Comparison of ENCODE assay signal across 8 mouse cellular contexts in genomic region chr10:117515777-117516501, GRCm38 (mm10).
A peak's percentile ranks its signal among the peaks of the same experiment; 100 is the strongest.
DNase-seq lines count a peak whose midpoint lies in the region; ATAC-seq and TF ChIP-seq lines count a peak whose summit lies in the region.

No protein-coding gene starts in this region.

- peak; percentile 60 for ATAC-seq in forebrain, embryonic 11.5 days (replicated peaks; ENCODE audit: low FRiP score)
- peak; percentile 48 for ATAC-seq in forebrain, embryonic 14.5 days
- peak; percentile 58; the same call in 1 of the 2 replicates for ATAC-seq in midbrain, embryonic 15.5 days (replicated peaks)

- H3K9ac ChIP-seq in forebrain, embryonic 11.5 days (ENCODE audit: low read length), result no peak overlapping the region
- no peak overlapping the region for H3K9ac ChIP-seq in forebrain, embryonic 14.5 days (ENCODE audit: low read length)
- no peak overlapping the region for H3K9ac ChIP-seq in midbrain, embryonic 15.5 days

- no peak for TF ChIP-seq CTCF in thymus, adult 2 months (IDR thresholded peaks at IDR 0.05; ENCODE audit: borderline replicate concordance, control insufficient read depth, extremely low read depth, insufficient read depth, low read length, poor library complexity)

- no peaks in the 10 kb centered on the region for H3K9me3 ChIP-seq in forebrain, embryonic 11.5 days (ENCODE audit: control insufficient read depth, low read length)
- peaks cover 4% of the 10 kb centered on the region; the same call in 1 of the 2 replicates for H3K9me3 ChIP-seq in forebrain, embryonic 10.5 days
- no peaks in the 10 kb centered on the region for H3K9me3 ChIP-seq in forebrain, embryonic 14.5 days (replicated peaks; ENCODE audit: control insufficient read depth, low read length)
- no peaks in the 10 kb centered on the region for H3K9me3 ChIP-seq in midbrain, embryonic 15.5 days

- 66% methylated on average over 10 of the region's 10 CpGs for WGBS in forebrain, embryonic 11.5 days
- 64% methylated on average over 10 of the region's 10 CpGs for WGBS in forebrain, embryonic 10.5 days
- 72% methylated on average over 10 of the region's 10 CpGs for WGBS in thymus, adult 2 months
- 66% methylated on average over 9 of the region's 10 CpGs for WGBS in forebrain, embryonic 14.5 days
- WGBS in midbrain, embryonic 15.5 days, result 64% methylated on average over 9 of the region's 10 CpGs

- no peaks in the 10 kb centered on the region for H3K4me1 ChIP-seq in forebrain, embryonic 11.5 days (replicated peaks; ENCODE audit: control insufficient read depth, insufficient read depth, low read length)
- peaks cover 29% of the 10 kb centered on the region for H3K4me1 ChIP-seq in forebrain, embryonic 10.5 days
- no peaks in the 10 kb centered on the region for H3K4me1 ChIP-seq in thymus, adult 2 months (replicated peaks; ENCODE audit: control insufficient read depth, insufficient read depth, low read length)
- no peaks in the 10 kb centered on the region for H3K4me1 ChIP-seq in forebrain, embryonic 14.5 days (ENCODE audit: control insufficient read depth, insufficient read depth, low read length)
- H3K4me1 ChIP-seq in midbrain, embryonic 15.5 days, result 0 out of 2 replicates have a peak, but pooled peaks cover 3% of the 10 kb centered on the region

- H3K27ac ChIP-seq in forebrain, embryonic 11.5 days (ENCODE audit: low read depth, low read length), result no peak overlapping the region
- H3K27ac ChIP-seq in forebrain, embryonic 10.5 days, result no peak overlapping the region
- no peak overlapping the region for H3K27ac ChIP-seq in thymus, adult 2 months (ENCODE audit: control insufficient read depth, insufficient read depth, low read length)
- no peak overlapping the region for H3K27ac ChIP-seq in forebrain, embryonic 14.5 days (ENCODE audit: low read depth, low read length)
- H3K27ac ChIP-seq in midbrain, embryonic 15.5 days, result no peak overlapping the region

- TF ChIP-seq POLR2A in thymus, adult 2 months (IDR thresholded peaks at IDR 0.05; ENCODE audit: control insufficient read depth, extremely low read depth, insufficient read depth, low read length, poor library complexity), result no peak

- no peak for DNase-seq in forebrain, embryonic 11.5 days (ENCODE audit: low spot score)
- DNase-seq in forebrain, embryonic 10.5 days (ENCODE audit: extremely low spot score, low spot score), result no peak
- DNase-seq in thymus, adult 2 months, result peak; percentile 17
- no peak for DNase-seq in thymus, adult 18-20 months
- DNase-seq in forebrain, embryonic 14.5 days (ENCODE audit: low spot score), result peak; percentile 71
- peak; percentile 38 for DNase-seq in layer of hippocampus, adult 11-12 months (ENCODE audit: low spot score)
- DNase-seq in T-cell, adult 2 months (ENCODE audit: low spot score), result no peak

- H3K27me3 ChIP-seq in forebrain, embryonic 11.5 days (ENCODE audit: control insufficient read depth, insufficient read depth, low read length), result no peaks in the 10 kb centered on the region
- 0 out of 2 replicates have a peak, but pooled peaks cover 4% of the 10 kb centered on the region for H3K27me3 ChIP-seq in forebrain, embryonic 10.5 days (ENCODE audit: poor library complexity, severe bottlenecking)
- no peaks in the 10 kb centered on the region for H3K27me3 ChIP-seq in thymus, adult 2 months (ENCODE audit: control insufficient read depth, insufficient read depth, low read length)
- H3K27me3 ChIP-seq in forebrain, embryonic 14.5 days (replicated peaks; ENCODE audit: control insufficient read depth, insufficient read depth, low read length), result no peaks in the 10 kb centered on the region
- no peaks in the 10 kb centered on the region for H3K27me3 ChIP-seq in midbrain, embryonic 15.5 days (replicated peaks)

- no peaks in the 10 kb centered on the region for H3K36me3 ChIP-seq in forebrain, embryonic 11.5 days (ENCODE audit: control insufficient read depth, insufficient read depth, low read length)
- no peaks in the 10 kb centered on the region for H3K36me3 ChIP-seq in forebrain, embryonic 10.5 days (replicated peaks)
- no peaks in the 10 kb centered on the region for H3K36me3 ChIP-seq in thymus, adult 2 months (ENCODE audit: control insufficient read depth, insufficient read depth, low read length)
- no peaks in the 10 kb centered on the region for H3K36me3 ChIP-seq in forebrain, embryonic 14.5 days (ENCODE audit: control insufficient read depth, insufficient read depth, low read length)
- no peaks in the 10 kb centered on the region for H3K36me3 ChIP-seq in midbrain, embryonic 15.5 days (replicated peaks)

- H3K4me3 ChIP-seq in forebrain, embryonic 11.5 days (ENCODE audit: low read depth, low read length), result no peak overlapping the region
- H3K4me3 ChIP-seq in forebrain, embryonic 10.5 days, result no peak overlapping the region
- no peak overlapping the region for H3K4me3 ChIP-seq in thymus, adult 2 months (ENCODE audit: control insufficient read depth, insufficient read depth, low read length)
- no peak overlapping the region for H3K4me3 ChIP-seq in forebrain, embryonic 14.5 days (ENCODE audit: low read depth, low read length)
- no peak overlapping the region for H3K4me3 ChIP-seq in midbrain, embryonic 15.5 days

- H3K4me2 ChIP-seq in forebrain, embryonic 11.5 days (ENCODE audit: low read depth, low read length, severe bottlenecking), result no peak overlapping the region
- no peak overlapping the region for H3K4me2 ChIP-seq in forebrain, embryonic 14.5 days (ENCODE audit: low read length)
- no peak overlapping the region for H3K4me2 ChIP-seq in midbrain, embryonic 15.5 days

Comparison
In these comparisons a context has a peak if more than half of its experiments do, and no peak if none do; other contexts are left out.
1. DNase-seq: peak in thymus, adult 2 months (single experiment), forebrain, embryonic 14.5 days (single experiment) and layer of hippocampus, adult 11-12 months (single experiment); none in forebrain, embryonic 11.5 days (single experiment), forebrain, embryonic 10.5 days (single experiment), thymus, adult 18-20 months (0 of 2) and T-cell, adult 2 months (single experiment).
2. Peak in every context shown above with its lines, with median percentiles within 50 percentile points of each other: ATAC-seq.